Mouse (Mus musculus): ENCODE data around the gene Erc2. TPM values are rescaled to one million over a fixed set of nuclear protein-coding genes. Genes with fewer than 3 reads are reported as not detected.

The Erc2 gene
- polyA plus RNA-seq, 2 experiments: 0.52 to 0.99 TPM

DNA sequence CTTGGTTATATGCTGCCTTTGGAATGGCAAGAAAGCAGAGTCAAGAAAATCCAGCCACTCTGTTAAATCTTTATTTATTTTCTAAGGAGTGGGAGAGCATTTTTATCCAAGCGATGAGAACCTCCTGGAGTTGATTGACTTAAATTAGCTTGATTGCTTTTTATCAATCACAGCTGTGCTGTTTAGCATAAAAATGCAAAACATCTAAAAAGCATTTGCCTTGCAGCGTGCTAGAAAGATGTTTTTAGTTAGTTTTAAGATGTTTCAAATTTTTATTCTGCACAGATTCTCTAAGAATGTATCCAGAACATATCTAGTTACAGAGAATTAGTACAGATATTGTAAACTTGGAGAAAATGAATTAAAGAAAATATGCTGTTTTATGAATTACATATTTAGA is 315.7 kb downstream of the Erc2 start:
- no peak overlapping the region for H3K27ac ChIP-seq
- H3K4me3 ChIP-seq (ENCODE audit: insufficient read depth in 1 of 2, low read depth in 2 of 2, low read length in 2 of 2): no peak overlapping the region
- 54% methylated on average over 2 of the region's 2 CpGs for WGBS (ENCODE audit: insufficient replicate concordance)

DNA sequence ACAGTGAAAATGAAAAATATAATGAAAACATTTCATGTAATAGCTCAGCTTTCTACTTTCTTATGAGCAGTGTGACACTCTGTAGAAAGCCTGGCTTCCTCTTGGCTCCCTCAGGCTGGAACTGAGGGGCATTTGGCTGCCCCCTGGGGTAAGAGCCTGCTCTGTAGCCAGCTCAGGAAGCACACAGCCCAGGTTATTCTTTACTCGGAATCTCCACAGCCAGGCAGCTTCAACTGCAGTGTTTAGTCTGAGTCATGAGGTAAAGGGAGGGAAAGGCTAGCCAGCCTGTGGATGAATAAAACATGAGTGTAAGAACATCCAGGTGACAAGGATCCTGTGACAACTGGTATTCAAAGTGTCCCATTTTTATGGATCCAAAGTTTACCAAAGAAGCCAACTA is 323.0 kb downstream of the Erc2 start:
- ATAC-seq (ENCODE audit: insufficient read depth): no peak
- Histone ChIP-seq H3K9me3 (ENCODE audit: control insufficient read depth, low read length) (no peaks in the 10 kb centered on the region), H3K4me3 (ENCODE audit: insufficient read depth in 1 of 2, low read depth in 2 of 2, low read length in 2 of 2) (no peak overlapping the region), H3K27me3 (ENCODE audit: control insufficient read depth, insufficient read depth, low read length) (no peaks in the 10 kb centered on the region), H3K4me1 (replicated peaks; ENCODE audit: control insufficient read depth in 2 of 2, insufficient read depth in 2 of 2, low read length in 1 of 2) (no peaks in the 10 kb centered on the region), H3K4me2 (ENCODE audit: low read depth) (no peak overlapping the region), H3K9ac (replicated peaks) (no peak overlapping the region), H3K36me3 (replicated peaks; ENCODE audit: control insufficient read depth, insufficient read depth, low read depth) (no peaks in the 10 kb centered on the region), H3K27ac (no peak overlapping the region)
- no peak for DNase-seq (ENCODE audit: low read depth in 3 of 3, low spot score in 3 of 3)
- WGBS (ENCODE audit: insufficient replicate concordance): 30% methylated on average over 1 of the region's 1 CpGs
- no peak for TF ChIP-seq EP300 (IDR thresholded peaks at IDR 0.05; ENCODE audit: low read depth)

More for the DNA sequence above, 315.7 kb downstream of the Erc2 start:
- Histone ChIP-seq H3K27me3 (ENCODE audit: control insufficient read depth, insufficient read depth, low read length) (no peaks in the 10 kb centered on the region), H3K4me1 (replicated peaks; ENCODE audit: control insufficient read depth in 2 of 2, insufficient read depth in 2 of 2, low read length in 1 of 2) (no peaks in the 10 kb centered on the region), H3K9ac (replicated peaks) (no peak overlapping the region), H3K36me3 (replicated peaks; ENCODE audit: control insufficient read depth, insufficient read depth, low read depth) (no peaks in the 10 kb centered on the region), H3K4me2 (ENCODE audit: low read depth) (no peak overlapping the region), H3K9me3 (ENCODE audit: control insufficient read depth, low read length) (no peaks in the 10 kb centered on the region)
- ATAC-seq (ENCODE audit: insufficient read depth): no peak
- no peak for TF ChIP-seq EP300 (IDR thresholded peaks at IDR 0.05; ENCODE audit: low read depth)
- no peak for TF ChIP-seq CTCF (IDR thresholded peaks at IDR 0.05; ENCODE audit: low read depth)
- no peak for DNase-seq (ENCODE audit: low read depth in 3 of 3, low spot score in 3 of 3)

DNA sequence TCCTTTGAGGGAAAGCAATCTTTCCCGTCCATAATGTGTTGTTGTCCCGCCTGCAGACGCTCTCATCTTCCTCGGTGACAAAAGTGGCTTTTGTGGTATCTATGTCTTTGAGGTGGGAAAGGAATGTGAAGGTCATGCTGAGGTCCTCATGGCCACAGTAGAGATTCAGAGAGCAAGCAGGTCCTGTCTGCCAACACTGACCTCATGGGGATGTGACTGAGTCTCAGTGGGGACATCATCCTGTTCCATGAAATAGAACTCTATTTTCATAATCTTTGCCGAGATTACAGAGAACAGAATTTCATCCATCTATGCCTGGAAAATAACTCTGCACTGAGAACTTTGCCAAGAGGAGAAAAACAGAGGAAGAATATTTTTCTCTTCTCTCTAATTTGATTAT is 324.0 kb downstream of the Erc2 start:
- no peak overlapping the region for H3K4me3 ChIP-seq (ENCODE audit: insufficient read depth in 1 of 2, low read depth in 2 of 2, low read length in 2 of 2)
- no peaks in the 10 kb centered on the region for H3K4me1 ChIP-seq (replicated peaks; ENCODE audit: control insufficient read depth in 2 of 2, insufficient read depth in 2 of 2, low read length in 1 of 2)
- H3K9me3 ChIP-seq (ENCODE audit: control insufficient read depth, low read length): no peaks in the 10 kb centered on the region
- no peak overlapping the region for H3K27ac ChIP-seq
- DNase-seq (ENCODE audit: low read depth in 3 of 3, low spot score in 3 of 3) (no peak), ATAC-seq (ENCODE audit: insufficient read depth) (no peak)
- no peaks in the 10 kb centered on the region for H3K36me3 ChIP-seq (replicated peaks; ENCODE audit: control insufficient read depth, insufficient read depth, low read depth)
- no peaks in the 10 kb centered on the region for H3K27me3 ChIP-seq (ENCODE audit: control insufficient read depth, insufficient read depth, low read length)
- H3K4me2 ChIP-seq (ENCODE audit: low read depth): no peak overlapping the region
- 60% methylated on average over 5 of the region's 5 CpGs for WGBS (ENCODE audit: insufficient replicate concordance)
- no peak overlapping the region for H3K9ac ChIP-seq (replicated peaks)
- TF ChIP-seq EP300 (IDR thresholded peaks at IDR 0.05; ENCODE audit: low read depth): no peak
- TF ChIP-seq CTCF (IDR thresholded peaks at IDR 0.05; ENCODE audit: low read depth): no peak

DNA sequence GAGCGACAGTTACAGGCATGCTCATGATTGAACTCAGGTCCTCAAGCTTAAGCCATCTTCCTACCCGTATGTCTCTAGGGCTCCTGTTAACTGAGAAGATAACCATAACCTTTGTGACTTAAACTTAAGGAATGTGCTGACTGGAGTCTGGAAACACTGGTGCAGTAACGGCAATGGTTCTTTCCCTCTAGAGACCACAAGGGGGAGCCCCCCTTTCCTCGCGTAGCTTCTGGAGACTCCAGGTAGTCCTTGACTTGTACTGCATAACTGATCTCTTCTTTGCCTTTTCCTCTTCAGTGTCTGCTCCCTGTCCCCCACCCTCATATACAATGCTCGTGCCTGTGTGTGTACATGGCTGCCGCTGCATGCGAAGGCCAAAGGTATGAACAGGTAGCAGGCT is 326.2 kb downstream of the Erc2 start:
- no peaks in the 10 kb centered on the region for H3K4me1 ChIP-seq (replicated peaks; ENCODE audit: control insufficient read depth in 2 of 2, insufficient read depth in 2 of 2, low read length in 1 of 2)
- no peaks in the 10 kb centered on the region for H3K27me3 ChIP-seq (ENCODE audit: control insufficient read depth, insufficient read depth, low read length)
- no peak overlapping the region for H3K4me3 ChIP-seq (ENCODE audit: insufficient read depth in 1 of 2, low read depth in 2 of 2, low read length in 2 of 2)
- H3K27ac ChIP-seq: no peak overlapping the region
- TF ChIP-seq CTCF (IDR thresholded peaks at IDR 0.05; ENCODE audit: low read depth) (peak; percentile 53), EP300 (IDR thresholded peaks at IDR 0.05; ENCODE audit: low read depth) (no peak)
- 51% methylated on average over 8 of the region's 8 CpGs for WGBS (ENCODE audit: insufficient replicate concordance)
- DNase-seq (ENCODE audit: low read depth in 3 of 3, low spot score in 3 of 3) (no peak), ATAC-seq (ENCODE audit: insufficient read depth) (no peak)
- H3K9me3 ChIP-seq (ENCODE audit: control insufficient read depth, low read length): no peaks in the 10 kb centered on the region
- H3K9ac ChIP-seq (replicated peaks): no peak overlapping the region
- H3K36me3 ChIP-seq (replicated peaks; ENCODE audit: control insufficient read depth, insufficient read depth, low read depth): no peaks in the 10 kb centered on the region
- no peak overlapping the region for H3K4me2 ChIP-seq (ENCODE audit: low read depth)

DNA sequence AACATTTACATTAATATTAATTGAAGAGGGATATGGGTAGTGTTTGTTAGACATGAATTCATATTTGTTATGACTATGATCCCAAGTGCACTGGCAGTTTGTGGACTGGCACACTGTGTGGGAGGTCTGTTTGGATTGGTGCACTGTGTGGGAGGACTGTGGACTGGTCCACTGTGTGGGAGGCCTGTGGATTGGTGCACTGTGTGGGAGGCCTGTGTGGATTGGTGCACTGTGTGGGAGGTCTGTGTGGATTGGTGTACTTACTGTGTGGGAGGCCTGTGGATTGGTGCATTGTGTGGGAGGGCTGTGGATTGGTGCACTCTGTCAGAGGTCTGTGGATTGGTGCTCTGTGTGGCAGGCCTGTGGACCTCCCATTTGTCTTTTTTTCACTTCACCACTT is 331.6 kb downstream of the Erc2 start:
- ATAC-seq (ENCODE audit: insufficient read depth) (no peak), DNase-seq (ENCODE audit: low read depth in 3 of 3, low spot score in 3 of 3) (no peak)
- Histone ChIP-seq H3K27me3 (ENCODE audit: control insufficient read depth, insufficient read depth, low read length) (no peaks in the 10 kb centered on the region), H3K9ac (replicated peaks) (no peak overlapping the region), H3K4me1 (replicated peaks; ENCODE audit: control insufficient read depth in 2 of 2, insufficient read depth in 2 of 2, low read length in 1 of 2) (no peaks in the 10 kb centered on the region), H3K9me3 (ENCODE audit: control insufficient read depth, low read length) (no peaks in the 10 kb centered on the region), H3K4me2 (ENCODE audit: low read depth) (no peak overlapping the region), H3K36me3 (replicated peaks; ENCODE audit: control insufficient read depth, insufficient read depth, low read depth) (no peaks in the 10 kb centered on the region), H3K4me3 (ENCODE audit: insufficient read depth in 1 of 2, low read depth in 2 of 2, low read length in 2 of 2) (no peak overlapping the region), H3K27ac (no peak overlapping the region)
- TF ChIP-seq EP300 (IDR thresholded peaks at IDR 0.05; ENCODE audit: low read depth) (no peak), CTCF (IDR thresholded peaks at IDR 0.05; ENCODE audit: low read depth) (no peak)

DNA sequence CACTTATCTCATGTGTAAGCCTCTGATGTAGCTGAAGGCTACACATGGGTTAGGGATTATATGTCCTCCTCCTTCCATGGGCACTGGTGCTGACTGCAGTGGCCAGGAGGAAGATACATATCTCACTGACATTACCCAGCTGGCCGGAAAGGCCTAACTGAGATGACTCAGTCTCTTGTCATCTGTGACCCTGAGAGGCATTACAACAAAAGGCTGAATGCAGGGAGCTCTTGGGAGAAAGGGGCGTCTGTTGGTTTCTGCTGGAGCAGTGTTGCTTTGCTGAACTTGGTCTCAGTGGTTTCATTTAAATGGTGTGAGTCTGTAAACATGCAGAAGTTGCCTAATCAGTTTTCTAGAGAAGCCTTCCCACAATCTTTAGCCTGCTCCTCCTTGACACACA is 334.6 kb downstream of the Erc2 start:
- no peak for ATAC-seq (ENCODE audit: insufficient read depth)
- 34% methylated on average over 2 of the region's 2 CpGs for WGBS (ENCODE audit: insufficient replicate concordance)
- H3K4me3 ChIP-seq (ENCODE audit: insufficient read depth in 1 of 2, low read depth in 2 of 2, low read length in 2 of 2): no peak overlapping the region
- H3K36me3 ChIP-seq (replicated peaks; ENCODE audit: control insufficient read depth, insufficient read depth, low read depth): no peaks in the 10 kb centered on the region
- H3K9me3 ChIP-seq (ENCODE audit: control insufficient read depth, low read length): no peaks in the 10 kb centered on the region
- no peak for TF ChIP-seq CTCF (IDR thresholded peaks at IDR 0.05; ENCODE audit: low read depth)
- H3K4me2 ChIP-seq (ENCODE audit: low read depth): no peak overlapping the region
- DNase-seq (ENCODE audit: low read depth in 3 of 3, low spot score in 3 of 3): no peak
- H3K27me3 ChIP-seq (ENCODE audit: control insufficient read depth, insufficient read depth, low read length): no peaks in the 10 kb centered on the region
- no peak overlapping the region for H3K27ac ChIP-seq
- H3K9ac ChIP-seq (replicated peaks): no peak overlapping the region
- no peaks in the 10 kb centered on the region for H3K4me1 ChIP-seq (replicated peaks; ENCODE audit: control insufficient read depth in 2 of 2, insufficient read depth in 2 of 2, low read length in 1 of 2)

Data from liver, embryonic 14.5 days (tissue).